Mouse (Mus musculus) hindlimb bud, embryonic 11.5 days (tissue): Measurements from ENCODE around the gene Shc4.

Source experiments
- DNase-seq: peaks from one replicate; pipeline ENCODE4 v3.0.0-alpha.2; 2012; ENCODE audit warnings: low read depth, low spot score; ENCODE audit errors: extremely low spot score

Shc4 gene

DNA sequence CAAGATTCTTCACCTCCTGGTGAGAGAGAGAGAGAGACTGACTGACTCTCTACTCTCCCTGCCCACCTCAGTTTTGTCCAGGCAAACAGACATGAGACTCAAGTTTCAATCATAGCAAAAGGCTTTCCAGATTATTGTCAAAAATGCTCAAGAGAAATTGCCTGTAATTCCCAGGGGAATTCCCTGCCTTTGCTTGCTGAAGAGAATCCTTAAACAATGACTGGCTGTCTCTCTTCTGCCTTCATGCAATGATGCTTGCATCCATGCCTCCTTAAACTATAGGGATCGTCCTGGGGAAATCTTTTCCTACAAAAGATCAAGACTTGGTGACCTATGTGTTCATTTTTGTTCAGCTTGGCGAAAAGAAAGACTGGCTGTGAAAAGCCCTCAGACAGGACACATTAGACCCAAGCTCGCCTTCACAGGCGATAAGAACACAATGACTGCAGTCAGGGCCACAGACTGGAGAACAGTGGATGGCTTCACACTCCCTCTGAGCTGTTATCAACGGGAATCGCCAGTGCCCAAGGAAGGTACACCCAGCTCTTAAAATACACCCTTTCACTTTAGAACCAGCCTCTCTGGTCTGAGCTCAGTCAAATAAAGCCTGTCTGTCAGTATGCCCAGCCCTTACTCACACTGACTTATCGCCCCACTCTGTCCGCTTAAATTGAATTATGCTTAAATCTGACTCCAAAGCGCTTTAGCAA lies 38.4 kb downstream of the Shc4 start:
- no peak for DNase-seq

DNA sequence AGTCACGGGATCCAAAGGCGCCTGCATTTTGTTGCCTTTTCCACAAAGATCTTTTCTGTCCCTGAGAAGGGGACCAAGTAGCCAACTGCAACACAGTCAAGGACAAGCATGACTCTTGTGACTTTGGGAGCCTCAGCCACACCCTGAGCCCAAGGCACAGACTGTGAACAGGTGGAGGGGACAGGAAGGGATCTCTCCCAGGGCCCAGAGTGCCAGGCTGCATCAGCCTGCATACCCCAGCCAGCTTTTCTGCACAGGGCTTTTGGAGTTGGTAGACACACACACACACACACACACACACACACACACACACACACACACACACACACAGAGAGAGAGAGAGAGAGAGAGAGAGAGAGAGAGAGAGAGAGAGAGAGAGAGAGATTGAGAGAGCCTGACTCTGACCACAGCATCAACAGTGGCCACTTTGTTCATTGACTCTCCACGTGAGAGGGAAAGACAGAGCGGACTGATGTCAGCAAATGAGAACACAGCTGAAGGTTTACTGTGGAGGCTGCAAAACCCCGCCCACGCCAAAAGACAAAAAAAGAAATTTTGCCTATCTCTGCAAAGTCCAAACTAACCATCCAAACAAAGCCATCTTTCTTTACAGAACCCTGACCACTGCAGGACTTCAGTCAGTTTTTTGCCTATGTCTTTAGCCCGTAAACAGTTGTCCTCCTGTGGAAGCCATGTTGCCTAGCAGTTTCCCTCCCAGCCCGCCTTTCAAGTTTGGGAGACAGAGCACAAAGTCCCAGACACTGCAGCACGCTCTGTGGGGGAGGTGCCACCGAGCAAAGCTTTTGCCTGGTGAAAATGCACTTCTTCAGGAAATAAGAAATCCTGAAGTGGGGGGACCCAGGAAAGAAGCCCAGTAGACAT lies 39.1 kb downstream of the Shc4 start:
- DNase-seq, result no peak

DNA sequence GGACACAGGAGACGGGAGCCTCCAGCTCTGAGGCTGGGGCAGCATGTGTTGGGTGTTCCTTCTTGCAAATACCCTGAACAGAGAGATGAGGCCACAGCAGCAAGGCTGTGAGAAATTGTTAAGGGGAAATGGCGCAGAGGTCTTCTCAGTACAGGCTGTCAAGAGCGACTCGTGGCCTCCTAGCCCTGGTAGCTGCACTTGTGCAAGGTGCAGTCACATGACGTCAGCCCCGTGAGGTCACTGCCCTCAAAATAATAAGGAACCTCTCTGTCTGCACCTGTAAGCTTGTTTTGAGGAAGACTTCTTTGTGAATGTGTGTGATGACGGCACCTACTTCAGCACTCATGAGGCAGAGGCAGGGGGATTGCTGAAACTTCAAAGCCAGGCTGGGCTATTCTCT lies 40.1 kb downstream of the Shc4 start:
- no peak for DNase-seq

DNA sequence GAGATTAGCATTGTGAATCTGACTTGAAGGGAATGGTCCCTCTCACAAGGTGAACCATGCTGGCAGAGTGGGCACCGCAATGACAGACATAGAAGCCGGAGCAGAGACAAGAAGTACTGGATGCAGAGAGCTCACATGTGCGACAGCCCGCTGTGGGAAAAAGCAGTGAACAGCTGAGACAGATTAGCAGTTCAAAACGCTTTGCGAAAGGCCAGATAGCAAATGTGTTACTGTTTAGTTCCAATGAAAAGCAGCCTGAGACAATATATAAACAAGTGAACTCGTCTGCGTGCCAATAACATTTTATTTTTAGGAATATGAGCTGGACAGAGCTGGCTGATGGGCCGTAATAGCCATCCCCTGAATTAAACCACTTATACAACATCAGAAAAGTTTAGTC lies 42.1 kb downstream of the Shc4 start:
- DNase-seq, result no peak

- DNase-seq, result no peak
Measured at GRCm38 (mm10) chr2:125672957-125673631, 50.9 kb downstream of the Shc4 start, which contains the start of gene Eid1. TSS of gene Eid1 (plus strand) at chr2:125673095.

DNA sequence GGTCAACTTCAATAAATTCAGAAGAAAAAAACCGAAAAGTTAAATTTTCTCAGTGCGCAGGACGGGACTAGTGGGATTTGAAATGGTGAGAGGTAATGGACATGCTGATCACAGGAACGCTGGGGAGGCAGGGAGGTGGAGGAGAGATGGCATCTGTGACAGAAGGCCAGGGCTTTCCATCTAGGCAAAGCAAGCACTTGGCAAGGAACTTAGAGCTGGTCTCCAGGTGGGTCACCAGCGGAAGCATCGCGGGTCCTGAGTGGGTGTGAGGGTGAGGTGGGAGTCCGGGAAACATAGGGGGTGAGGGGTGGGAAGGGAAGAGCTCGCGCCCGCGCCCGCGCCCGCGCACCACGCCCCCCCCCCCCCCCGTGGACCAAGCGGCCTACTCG lies 51.4 kb downstream of the Shc4 start:
- DNase-seq, result no peak

GRCm38 (mm10) chr2:125670846-125671245 lies 53.1 kb downstream of the Shc4 start:
- DNase-seq, result no peak

- no peak for DNase-seq
Measured at GRCm38 (mm10) chr2:125667721-125668120, 56.2 kb downstream of the Shc4 start.

DNA sequence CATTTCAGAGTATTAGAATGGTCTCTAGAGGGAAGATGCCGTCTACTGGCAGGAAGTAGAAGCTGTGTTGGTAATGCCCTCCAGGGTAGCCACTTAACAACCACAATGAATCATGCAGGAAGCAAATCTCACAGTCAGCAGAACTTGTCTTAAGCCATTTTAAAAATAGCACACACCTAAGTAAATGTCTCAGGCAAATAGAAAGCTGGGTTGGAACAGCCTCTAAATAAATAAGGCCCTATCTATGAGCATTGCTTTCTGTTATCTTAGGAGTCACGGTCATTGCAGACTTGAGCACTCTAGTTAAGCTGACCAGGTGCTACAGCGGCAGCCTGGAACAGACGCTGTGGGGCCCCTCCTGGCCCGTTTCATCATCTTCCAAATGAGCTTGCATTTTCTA lies 56.8 kb downstream of the Shc4 start:
- no peak for DNase-seq

- no peak for DNase-seq
Measured at GRCm38 (mm10) chr2:125666668-125667067, 57.3 kb downstream of the Shc4 start.

GRCm38 (mm10) chr2:125665909-125666308 lies 58.0 kb downstream of the Shc4 start:
- DNase-seq, result no peak

GRCm38 (mm10) chr2:125665213-125665612 lies 58.7 kb downstream of the Shc4 start:
- DNase-seq, result no peak

DNA sequence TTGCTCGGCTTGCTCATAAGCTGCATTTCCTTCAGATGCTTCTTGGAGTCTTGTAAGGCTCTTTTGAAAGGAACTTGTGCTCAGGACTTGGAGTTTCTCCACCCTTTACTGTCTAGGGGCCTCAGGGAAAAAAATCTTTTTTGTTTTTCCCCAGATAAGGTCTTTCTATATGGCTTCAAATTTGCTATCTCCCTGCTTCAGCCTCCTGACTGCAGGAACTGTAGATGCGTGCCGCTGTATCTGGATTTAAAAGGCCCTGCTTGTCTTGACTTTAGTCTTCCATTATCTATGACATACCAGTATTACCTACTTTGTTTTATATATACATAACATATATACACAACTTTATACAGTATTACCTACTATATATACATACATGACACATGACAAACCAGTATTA lies 61.4 kb downstream of the Shc4 start:
- no peak for DNase-seq

- no peak for DNase-seq
Measured at GRCm38 (mm10) chr2:125661156-125661555, 62.8 kb downstream of the Shc4 start.

DNA sequence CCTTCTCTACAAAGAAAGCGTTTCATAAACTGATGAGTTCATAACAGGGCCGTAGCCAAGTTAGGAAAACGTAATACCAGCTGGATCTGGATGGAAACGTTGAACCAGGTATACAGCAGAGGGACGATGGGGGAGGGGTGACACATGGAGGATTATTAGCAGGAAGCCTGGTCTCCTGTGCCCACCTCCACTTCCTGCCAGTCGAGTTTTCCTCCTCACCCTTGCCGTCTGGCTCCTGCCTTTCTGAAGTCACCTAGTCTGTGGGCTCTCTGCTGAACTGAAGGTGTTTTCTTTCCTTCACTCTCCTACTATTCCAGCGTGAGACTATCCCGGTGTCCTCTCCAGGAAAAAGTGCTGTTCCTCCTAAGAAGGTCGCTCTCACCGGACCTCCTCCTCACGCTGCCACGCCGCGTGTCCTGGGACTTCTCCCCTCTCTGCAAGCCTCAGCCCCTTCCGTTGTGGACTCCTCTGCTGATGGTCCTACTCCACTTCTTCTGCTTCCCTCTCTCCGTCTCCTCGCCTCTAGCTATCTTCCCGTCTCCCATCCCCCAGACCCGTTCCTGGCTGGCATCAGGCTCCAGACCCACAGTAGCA lies 63.3 kb downstream of the Shc4 start:
- no peak for DNase-seq

DNA sequence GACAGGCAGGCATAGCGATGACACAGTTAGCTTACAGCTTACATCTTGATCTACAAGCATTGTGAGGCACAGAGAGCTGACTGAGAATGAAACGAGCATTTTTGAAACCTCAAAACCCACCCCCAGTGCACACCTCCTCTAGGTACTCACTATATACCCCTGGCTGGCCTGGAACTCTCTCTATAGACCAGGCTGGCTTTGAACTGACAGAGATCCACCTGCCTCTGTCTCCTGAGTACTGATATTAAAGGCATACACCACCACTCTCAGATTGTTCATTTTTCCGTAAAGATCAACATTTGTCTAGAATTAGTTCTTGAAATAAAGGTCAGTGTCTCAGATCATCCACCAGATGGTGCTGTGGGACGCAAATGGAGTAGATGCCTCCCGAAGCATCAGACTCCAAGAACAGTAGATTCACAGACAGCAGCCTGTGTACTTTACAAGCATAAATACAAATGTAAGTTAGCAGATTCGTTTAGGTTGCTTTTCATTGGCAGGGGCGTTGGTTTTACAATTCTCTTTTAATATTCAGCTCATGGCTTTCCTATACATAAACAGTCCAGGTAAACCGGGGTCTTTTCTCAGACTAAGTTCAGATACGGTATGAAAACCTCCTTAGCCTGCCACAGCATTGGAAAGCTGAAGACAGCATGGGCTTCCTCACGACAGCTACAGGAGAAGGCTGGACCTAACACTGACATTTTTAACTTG lies 64.0 kb downstream of the Shc4 start:
- DNase-seq, result peak; percentile 70

- DNase-seq, result no peak
Measured at GRCm38 (mm10) chr2:125655391-125655790, 68.6 kb downstream of the Shc4 start.

- no peak for DNase-seq
Measured at GRCm38 (mm10) chr2:125653286-125653685, 70.7 kb downstream of the Shc4 start.

GRCm38 (mm10) chr2:125651563-125651962 lies 72.4 kb downstream of the Shc4 start:
- no peak for DNase-seq

- no peak for DNase-seq
Measured at GRCm38 (mm10) chr2:125650742-125651352, 73.1 kb downstream of the Shc4 start.
